Mouse (Mus musculus) liver, embryonic 14.5 days (tissue): Measurements from ENCODE around the gene Psors1c2. TPM values are rescaled to one million over a fixed set of nuclear protein-coding genes. Genes with fewer than 3 reads are reported as not detected.

Experiments used
- ATAC-seq: fragments of 200-750 bp; cut with Nextera tagmentation; 2 replicates; pipeline ENCODE4 v1.8.0; 2017; ENCODE audit warnings: moderate number of reproducible peaks, mild to moderate bottlenecking, moderate library complexity; ENCODE audit not compliant: insufficient read depth
- DNase-seq, 3 experiments: peaks; one replicate each; pipeline ENCODE4 v3.0.0-alpha.2; 2012 to 2013; ENCODE audit warnings: low read depth in 3 of 3, low spot score in 3 of 3
- H3K27ac ChIP-seq: fragments of 300-500 bp; sonication (generic); 2 replicates; pipeline ENCODE4 v1.5.1; 2014; ENCODE audit warnings: moderate library complexity, mild to moderate bottlenecking, control low read depth, inconsistent platforms
- H3K27me3 ChIP-seq: fragments of 300-500 bp; sonication (generic); 2 replicates; pipeline ENCODE4 v1.6.1; 2014; ENCODE audit warnings: mild to moderate bottlenecking, low read length, moderate library complexity; ENCODE audit not compliant: control insufficient read depth, insufficient read depth
- H3K36me3 ChIP-seq: fragments of 300-500 bp; sonication (generic); replicated peaks from 2 replicates; pipeline ENCODE4 v1.6.1; 2014; ENCODE audit warnings: low read depth; ENCODE audit not compliant: control insufficient read depth, insufficient read depth
- H3K4me1 ChIP-seq, 2 experiments: fragments of 200-500 bp in 1 of 2; fragments of 300-500 bp in 1 of 2; sonication (generic) in 1 of 2; replicated peaks; 2 replicates each; pipeline ENCODE4 v1.6.1; 2012 to 2014; ENCODE audit warnings: antibody characterized with exemption in 1 of 2, inconsistent platforms in 1 of 2, low read length in 1 of 2; ENCODE audit not compliant: control insufficient read depth in 2 of 2, insufficient read depth in 2 of 2
- H3K4me2 ChIP-seq: fragments of 300-500 bp; sonication (generic); 2 replicates; pipeline ENCODE4 v1.6.1; 2014; ENCODE audit warnings: low read depth, mild to moderate bottlenecking, control low read depth, moderate library complexity
- H3K4me3 ChIP-seq, 2 experiments: fragments of 200-500 bp in 1 of 2; fragments of 300-500 bp in 1 of 2; sonication (generic) in 1 of 2; 2 replicates each; pipeline ENCODE4 v1.5.1; 2012 to 2014; ENCODE audit warnings: low read depth in 2 of 2, low read length in 2 of 2, mild to moderate bottlenecking in 2 of 2, control low read depth in 1 of 2, inconsistent platforms in 1 of 2, moderate library complexity in 1 of 2; ENCODE audit not compliant: insufficient read depth in 1 of 2
- H3K9ac ChIP-seq: fragments of 300-500 bp; sonication (generic); replicated peaks from 2 replicates; pipeline ENCODE4 v1.6.1; 2014; ENCODE audit warnings: mild to moderate bottlenecking, control low read depth, moderate library complexity
- H3K9me3 ChIP-seq: fragments of 300-500 bp; sonication (generic); 2 replicates; pipeline ENCODE4 v1.6.1; 2016; ENCODE audit warnings: low read length, mixed read lengths; ENCODE audit not compliant: control insufficient read depth
- CTCF ChIP-seq: IDR thresholded peaks from 2 replicates; pipeline ENCODE4 v1.5.1; 2016; ENCODE audit warnings: antibody characterized with exemption, low read depth, control low read depth
- EP300 ChIP-seq: IDR thresholded peaks from 2 replicates; pipeline ENCODE4 v1.6.1; 2016; ENCODE audit warnings: antibody characterized with exemption, low read depth
- WGBS: fragments of 180-500 bp; shearing (Covaris S2); extraction: QIAGEN DNeasy Blood & Tissue Kit; methylation state at CpG from one replicate; pipeline ENCODE4 v1.1.7; 2014; ENCODE audit not compliant: insufficient replicate concordance; 5-methylcytosine and 5-hydroxymethylcytosine counted together
- polyA plus RNA-seq, 2 experiments: library from polyadenylated mRNA; depleted of rRNA in 1 of 2; stranded (reverse) in 1 of 2; unstranded in 1 of 2; fragments of >200 nt; fragmentation: Nextera tagmentation in 1 of 2; extraction: Ambion mirVana in 1 of 2; gene quantifications; 2 replicates each; pipeline versions ENCODE4 v1.2.1 to v1.2.3; 2012 to 2014

Psors1c2 gene
- polyA plus RNA-seq, 2 experiments: 0.09 TPM; not detected in 1

DNA sequence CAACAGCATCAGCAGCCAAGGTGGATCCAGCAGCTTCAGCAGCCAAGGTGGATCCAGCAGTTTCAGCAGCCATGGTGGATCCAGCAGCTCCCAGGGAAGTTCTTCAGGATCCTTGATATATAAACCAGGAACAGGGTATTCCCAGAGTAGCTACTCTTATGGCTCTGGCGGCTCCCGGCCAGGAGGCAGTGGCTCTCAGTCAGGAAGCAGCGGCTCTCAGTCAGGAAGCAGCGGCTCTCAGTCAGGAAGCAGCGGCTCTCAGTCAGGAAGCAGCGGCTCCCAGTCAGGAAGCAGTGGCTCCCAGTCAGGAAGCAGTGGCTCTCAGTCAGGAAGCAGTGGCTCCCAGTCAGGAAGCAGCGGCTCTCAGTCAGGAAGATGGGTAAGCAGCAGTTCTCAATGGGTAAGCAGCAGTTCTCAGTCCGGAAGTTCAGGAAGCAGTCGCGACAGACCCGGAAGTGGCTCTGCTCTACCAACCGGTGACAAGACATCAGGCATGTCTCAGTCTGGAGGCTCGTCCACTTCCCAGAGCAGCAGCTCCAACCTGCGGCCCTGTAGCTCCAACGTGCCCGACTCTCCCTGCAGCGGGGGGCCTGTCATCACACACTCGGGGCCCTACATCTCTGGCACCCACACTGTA is 21.9 kb downstream of the Psors1c2 start:
- no peaks in the 10 kb centered on the region for H3K36me3 ChIP-seq
- H3K9ac ChIP-seq: no peak overlapping the region
- ATAC-seq (no peak), DNase-seq (no peak)
- no peaks in the 10 kb centered on the region for H3K4me1 ChIP-seq
- H3K4me2 ChIP-seq: no peak overlapping the region
- no peaks in the 10 kb centered on the region for H3K9me3 ChIP-seq
- H3K27ac ChIP-seq: no peak overlapping the region
- 71% methylated on average over 18 of the region's 18 CpGs for WGBS
- H3K27me3 ChIP-seq: no peaks in the 10 kb centered on the region
- TF ChIP-seq CTCF: no peak
- no peak overlapping the region for H3K4me3 ChIP-seq

DNA sequence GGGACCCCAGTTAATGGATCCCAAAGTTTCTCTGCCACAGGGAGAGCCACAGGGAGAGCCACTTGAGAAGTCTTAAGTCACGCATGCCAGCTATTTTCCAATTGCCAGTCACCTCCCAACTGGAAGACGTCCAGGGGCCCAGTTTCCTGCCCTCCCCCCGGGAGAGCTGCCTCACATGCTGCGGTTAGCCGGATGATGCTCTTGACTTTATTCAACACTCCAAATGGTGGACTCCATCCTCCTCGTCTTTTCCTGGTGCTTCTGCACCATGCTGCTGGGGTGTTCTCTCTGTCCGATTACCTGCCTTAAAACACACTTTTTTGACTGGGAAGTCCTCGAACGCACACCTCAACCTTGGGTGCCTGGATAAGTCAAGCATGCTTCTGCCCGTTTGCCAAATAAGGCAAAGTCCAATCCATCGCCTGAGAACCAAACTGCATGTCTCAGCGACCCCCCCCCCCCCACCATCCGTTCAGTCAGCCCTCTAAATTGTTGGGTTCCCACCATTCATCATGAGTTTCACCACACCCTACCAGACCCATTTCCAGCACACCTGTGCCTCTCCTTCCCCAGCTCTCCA is 23.3 kb downstream of the Psors1c2 start:
- Histone ChIP-seq H3K27me3 (no peaks in the 10 kb centered on the region), H3K27ac (no peak overlapping the region), H3K9me3 (no peaks in the 10 kb centered on the region), H3K9ac (no peak overlapping the region), H3K4me3 (no peak overlapping the region), H3K4me2 (no peak overlapping the region), H3K4me1 (no peaks in the 10 kb centered on the region), H3K36me3 (no peaks in the 10 kb centered on the region)
- 71% methylated on average over 13 of the region's 13 CpGs for WGBS
- DNase-seq (no peak), ATAC-seq (no peak)
- TF ChIP-seq CTCF: no peak

DNA sequence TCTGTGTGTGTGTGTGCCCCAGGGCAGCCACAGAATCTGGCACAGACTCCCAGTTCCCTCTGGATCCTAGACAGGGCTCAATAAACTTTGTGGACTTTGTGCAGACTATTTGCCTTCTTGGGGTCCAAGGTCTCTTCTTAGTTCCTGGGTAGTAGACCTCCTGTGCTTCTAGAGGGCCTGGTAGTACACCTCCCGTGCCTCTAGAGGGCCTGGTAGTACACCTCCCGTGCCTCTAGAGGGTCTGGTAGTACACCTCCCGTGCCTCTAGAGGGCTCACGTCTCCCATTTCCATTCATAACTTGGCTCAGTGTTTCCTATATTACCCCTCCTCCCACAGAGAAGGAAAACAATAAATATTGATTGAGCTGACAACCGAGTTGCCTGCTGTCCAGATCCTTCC is 23.8 kb downstream of the Psors1c2 start:
- Histone ChIP-seq H3K27ac (no peak overlapping the region), H3K36me3 (no peaks in the 10 kb centered on the region), H3K27me3 (no peaks in the 10 kb centered on the region), H3K9me3 (no peaks in the 10 kb centered on the region), H3K4me1 (no peaks in the 10 kb centered on the region), H3K4me3 (no peak overlapping the region), H3K4me2 (no peak overlapping the region), H3K9ac (no peak overlapping the region)
- TF ChIP-seq CTCF (peak; percentile 81), EP300 (no peak)
- DNase-seq (no peak), ATAC-seq (no peak)
- WGBS: 20% methylated on average over 5 of the region's 5 CpGs

DNA sequence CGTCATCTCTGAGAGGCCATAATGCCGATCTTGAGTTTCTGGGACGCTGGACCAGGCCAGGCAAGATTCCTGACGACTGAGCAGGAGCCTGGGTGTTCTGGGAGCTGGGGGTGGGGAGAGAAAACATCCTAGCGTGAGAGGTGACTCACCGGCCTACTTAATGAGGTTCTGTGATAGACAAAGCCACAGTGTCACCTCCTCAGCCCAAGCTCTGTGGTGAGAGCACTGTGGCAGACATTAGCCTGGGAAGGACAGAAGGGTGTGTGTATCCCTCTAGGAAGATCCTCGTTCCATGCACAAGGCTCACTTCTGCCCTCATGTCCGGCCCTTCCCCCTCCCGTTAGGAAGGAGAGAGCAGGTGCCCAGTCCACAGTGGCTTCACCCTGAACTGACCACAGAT is 24.4 kb downstream of the Psors1c2 start:
- ATAC-seq: no peak
- H3K9ac ChIP-seq: no peak overlapping the region

DNA sequence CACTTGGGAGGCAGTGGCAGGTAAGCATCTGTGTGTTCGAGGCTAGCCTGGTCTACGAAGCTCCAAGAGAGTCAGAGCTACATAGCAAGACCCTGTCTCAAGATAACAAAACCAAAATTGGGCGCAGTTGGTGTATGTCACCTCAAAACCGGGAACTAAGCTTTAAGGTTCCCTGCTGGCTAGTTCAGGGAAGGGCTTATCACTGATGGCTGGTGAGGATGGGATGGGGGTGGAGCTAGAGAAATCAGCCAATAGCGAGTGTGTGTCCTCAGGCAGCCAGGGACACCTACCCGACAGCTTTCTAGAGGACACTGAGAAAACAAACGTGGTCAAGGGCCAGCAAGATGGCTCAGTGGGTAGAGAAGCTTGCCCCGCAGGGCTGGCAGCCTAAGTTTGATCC is 25.2 kb downstream of the Psors1c2 start:
- no peaks in the 10 kb centered on the region for H3K36me3 ChIP-seq
- TF ChIP-seq CTCF: no peak
- TF ChIP-seq EP300: no peak
- no peak overlapping the region for H3K4me2 ChIP-seq
- 35% methylated on average over 8 of the region's 8 CpGs for WGBS
- no peak overlapping the region for H3K9ac ChIP-seq
- DNase-seq (no peak), ATAC-seq (no peak)
- no peak overlapping the region for H3K4me3 ChIP-seq
- no peak overlapping the region for H3K27ac ChIP-seq
- H3K4me1 ChIP-seq: no peaks in the 10 kb centered on the region
- H3K9me3 ChIP-seq: no peaks in the 10 kb centered on the region
- no peaks in the 10 kb centered on the region for H3K27me3 ChIP-seq

More for the DNA sequence above, 24.4 kb downstream of the Psors1c2 start:
- no peak for TF ChIP-seq CTCF
- no peak for TF ChIP-seq EP300
- WGBS: 66% methylated on average over 9 of the region's 9 CpGs
- DNase-seq: no peak
- H3K27me3 ChIP-seq: no peaks in the 10 kb centered on the region
- H3K4me2 ChIP-seq: no peak overlapping the region
- H3K36me3 ChIP-seq: no peaks in the 10 kb centered on the region
- no peak overlapping the region for H3K27ac ChIP-seq
- H3K4me1 ChIP-seq: no peaks in the 10 kb centered on the region
- H3K9me3 ChIP-seq: no peaks in the 10 kb centered on the region
- no peak overlapping the region for H3K4me3 ChIP-seq
